Mouse (Mus musculus) embryonic facial prominence, embryonic 13.5 days (tissue): ENCODE results near the gene Ikzf1. TPM values are rescaled to one million over a fixed set of nuclear protein-coding genes. Genes with fewer than 3 reads are reported as not detected.

Source experiments
- ATAC-seq: fragments of 200-750 bp; cut with Nextera tagmentation; 2 replicates; pipeline ENCODE4 v1.8.0; 2017; ENCODE audit warnings: low read depth; ENCODE audit not compliant: insufficient number of reproducible peaks, insufficient read depth, low FRiP score, low TSS enrichment
- H3K27ac ChIP-seq: fragments of 300-500 bp; sonication (generic); 2 replicates; pipeline ENCODE4 v1.5.1; 2015; ENCODE audit warnings: moderate library complexity, mild to moderate bottlenecking, inconsistent platforms
- H3K27me3 ChIP-seq: fragments of 300-500 bp; sonication (generic); 2 replicates; pipeline ENCODE4 v1.6.1; 2015; ENCODE audit warnings: mild to moderate bottlenecking, inconsistent platforms
- H3K36me3 ChIP-seq: fragments of 300-500 bp; sonication (generic); 2 replicates; pipeline ENCODE4 v1.6.1; 2015; ENCODE audit warnings: mild to moderate bottlenecking, inconsistent platforms
- H3K4me1 ChIP-seq: fragments of 300-500 bp; sonication (generic); 2 replicates; pipeline ENCODE4 v1.6.1; 2015; ENCODE audit warnings: inconsistent platforms
- H3K4me2 ChIP-seq: fragments of 300-500 bp; sonication (generic); 2 replicates; pipeline ENCODE4 v1.6.1; 2015; ENCODE audit warnings: moderate library complexity, mild to moderate bottlenecking, inconsistent platforms
- H3K4me3 ChIP-seq: fragments of 300-500 bp; sonication (generic); 2 replicates; pipeline ENCODE4 v1.5.1; 2015; ENCODE audit warnings: mild to moderate bottlenecking, inconsistent platforms
- H3K9ac ChIP-seq: fragments of 300-500 bp; sonication (generic); 2 replicates; pipeline ENCODE4 v1.6.1; 2015; ENCODE audit warnings: mild to moderate bottlenecking, inconsistent platforms
- H3K9me3 ChIP-seq: fragments of 300-500 bp; sonication (generic); 2 replicates; pipeline ENCODE4 v1.6.1; 2016; ENCODE audit warnings: inconsistent platforms
- WGBS: fragments of 180-500 bp; shearing (Covaris S2); methylation state at CpG from one replicate; pipeline ENCODE4 v1.1.7; 2015; ENCODE audit warnings: mixed read lengths; 5-methylcytosine and 5-hydroxymethylcytosine counted together
- polyA plus RNA-seq: library from polyadenylated mRNA; unstranded; fragments of >200 nt; fragmentation: Nextera tagmentation; extraction: Ambion mirVana; gene quantifications from 2 replicates; pipeline ENCODE4 v1.2.1, GENCODE M21; 2015

Ikzf1 gene
- polyA plus RNA-seq, 1 experiment from 2014 or later = 1.8 TPM

GRCm38 (mm10) chr11:11744222-11744621 is 59.4 kb downstream of the Ikzf1 start:
- WGBS = 46% methylated on average over 1 of the region's 1 CpGs
- no peaks in the 10 kb centered on the region for H3K27me3 ChIP-seq
- no peaks in the 10 kb centered on the region for H3K9me3 ChIP-seq
- H3K27ac ChIP-seq = no peak overlapping the region
- ATAC-seq = no peak
- no peak overlapping the region for H3K4me3 ChIP-seq
- H3K4me1 ChIP-seq = no peaks in the 10 kb centered on the region
- no peaks in the 10 kb centered on the region for H3K36me3 ChIP-seq
- H3K4me2 ChIP-seq = no peak overlapping the region
- H3K9ac ChIP-seq = no peak overlapping the region

- Histone ChIP-seq H3K4me3 (no peak overlapping the region), H3K36me3 (no peaks in the 10 kb centered on the region), H3K27ac (no peak overlapping the region), H3K4me1 (no peaks in the 10 kb centered on the region), H3K9ac (no peak overlapping the region), H3K9me3 (no peaks in the 10 kb centered on the region), H3K4me2 (no peak overlapping the region), H3K27me3 (no peaks in the 10 kb centered on the region)
- 87% methylated on average over 5 of the region's 5 CpGs for whole genome bisulfite sequencing
- ATAC-seq = no peak
Observed at GRCm38 (mm10) chr11:11751091-11751490, 66.3 kb downstream of the Ikzf1 start.

GRCm38 (mm10) chr11:11752859-11753258 is 68.1 kb downstream of the Ikzf1 start:
- ATAC-seq = no peak
- Histone ChIP-seq H3K27me3 (no peaks in the 10 kb centered on the region), H3K4me2 (no peak overlapping the region), H3K4me1 (no peaks in the 10 kb centered on the region), H3K36me3 (no peaks in the 10 kb centered on the region), H3K4me3 (no peak overlapping the region), H3K27ac (no peak overlapping the region), H3K9ac (no peak overlapping the region), H3K9me3 (no peaks in the 10 kb centered on the region)
- 82% methylated on average over 5 of the region's 5 CpGs for WGBS

GRCm38 (mm10) chr11:11758121-11758520 is 73.3 kb downstream of the Ikzf1 start:
- Histone ChIP-seq H3K9me3 (no peaks in the 10 kb centered on the region), H3K27me3 (no peaks in the 10 kb centered on the region), H3K27ac (no peak overlapping the region), H3K9ac (no peak overlapping the region), H3K4me2 (no peak overlapping the region), H3K4me1 (no peaks in the 10 kb centered on the region), H3K36me3 (no peaks in the 10 kb centered on the region), H3K4me3 (no peak overlapping the region)
- ATAC-seq = no peak
- WGBS = 66% methylated on average over 6 of the region's 6 CpGs

GRCm38 (mm10) chr11:11758883-11759282 is 74.1 kb downstream of the Ikzf1 start:
- H3K4me1 ChIP-seq = no peaks in the 10 kb centered on the region
- no peaks in the 10 kb centered on the region for H3K9me3 ChIP-seq
- H3K4me2 ChIP-seq = no peak overlapping the region
- no peaks in the 10 kb centered on the region for H3K27me3 ChIP-seq
- H3K27ac ChIP-seq = no peak overlapping the region
- H3K4me3 ChIP-seq = no peak overlapping the region
- H3K36me3 ChIP-seq = no peaks in the 10 kb centered on the region
- no peak for ATAC-seq
- WGBS = 79% methylated on average over 1 of the region's 1 CpGs
- H3K9ac ChIP-seq = no peak overlapping the region

GRCm38 (mm10) chr11:11763211-11763666 is 78.4 kb downstream of the Ikzf1 start:
- Histone ChIP-seq H3K4me3 (no peak overlapping the region), H3K4me2 (no peak overlapping the region), H3K27me3 (no peaks in the 10 kb centered on the region), H3K36me3 (no peaks in the 10 kb centered on the region), H3K9me3 (no peaks in the 10 kb centered on the region), H3K27ac (no peak overlapping the region), H3K4me1 (no peaks in the 10 kb centered on the region), H3K9ac (no peak overlapping the region)
- whole genome bisulfite sequencing = 64% methylated on average over 4 of the region's 4 CpGs
- ATAC-seq = no peak

- Histone ChIP-seq H3K9ac (no peak overlapping the region), H3K27me3 (no peaks in the 10 kb centered on the region)
- WGBS = 67% methylated on average over 1 of the region's 1 CpGs
Observed at GRCm38 (mm10) chr11:11765414-11765813, 80.6 kb downstream of the Ikzf1 start.

GRCm38 (mm10) chr11:11766105-11766504 is 81.3 kb downstream of the Ikzf1 start:
- no peak for ATAC-seq
- no peaks in the 10 kb centered on the region for H3K27me3 ChIP-seq
- H3K9me3 ChIP-seq = no peaks in the 10 kb centered on the region
- no peak overlapping the region for H3K9ac ChIP-seq
- no peak overlapping the region for H3K4me3 ChIP-seq
- no peak overlapping the region for H3K27ac ChIP-seq
- H3K36me3 ChIP-seq = no peaks in the 10 kb centered on the region
- WGBS = 79% methylated on average over 1 of the region's 1 CpGs
- no peaks in the 10 kb centered on the region for H3K4me1 ChIP-seq
- no peak overlapping the region for H3K4me2 ChIP-seq

More at GRCm38 (mm10) chr11:11765414-11765813, 80.6 kb downstream of the Ikzf1 start:
- Histone ChIP-seq H3K4me1 (no peaks in the 10 kb centered on the region), H3K36me3 (no peaks in the 10 kb centered on the region), H3K4me2 (no peak overlapping the region), H3K9me3 (no peaks in the 10 kb centered on the region), H3K4me3 (no peak overlapping the region), H3K27ac (no peak overlapping the region)
- no peak for ATAC-seq

- no peaks in the 10 kb centered on the region for H3K9me3 ChIP-seq
- no peaks in the 10 kb centered on the region for H3K36me3 ChIP-seq
- no peak overlapping the region for H3K9ac ChIP-seq
- H3K27me3 ChIP-seq = no peaks in the 10 kb centered on the region
- no peak overlapping the region for H3K27ac ChIP-seq
- no peaks in the 10 kb centered on the region for H3K4me1 ChIP-seq
- no peak for ATAC-seq
- no peak overlapping the region for H3K4me3 ChIP-seq
- H3K4me2 ChIP-seq = no peak overlapping the region
Observed at GRCm38 (mm10) chr11:11766736-11767135, 81.9 kb downstream of the Ikzf1 start.

GRCm38 (mm10) chr11:11768057-11768456 is 83.3 kb downstream of the Ikzf1 start:
- 82% methylated on average over 2 of the region's 2 CpGs for WGBS
- Histone ChIP-seq H3K27ac (no peak overlapping the region), H3K4me3 (no peak overlapping the region), H3K4me2 (no peak overlapping the region), H3K9me3 (no peaks in the 10 kb centered on the region), H3K36me3 (no peaks in the 10 kb centered on the region), H3K4me1 (no peaks in the 10 kb centered on the region), H3K9ac (no peak overlapping the region), H3K27me3 (no peaks in the 10 kb centered on the region)
- ATAC-seq = no peak

- Histone ChIP-seq H3K27me3 (no peaks in the 10 kb centered on the region), H3K36me3 (no peaks in the 10 kb centered on the region), H3K9me3 (no peaks in the 10 kb centered on the region), H3K9ac (no peak overlapping the region), H3K4me1 (no peaks in the 10 kb centered on the region), H3K4me3 (no peak overlapping the region), H3K4me2 (no peak overlapping the region), H3K27ac (no peak overlapping the region)
- no peak for ATAC-seq
- 91% methylated on average over 20 of the region's 20 CpGs for WGBS
Observed at GRCm38 (mm10) chr11:11769281-11769680, 84.5 kb downstream of the Ikzf1 start.

GRCm38 (mm10) chr11:11770691-11771090 is 85.9 kb downstream of the Ikzf1 start:
- no peaks in the 10 kb centered on the region for H3K4me1 ChIP-seq
- no peak overlapping the region for H3K4me3 ChIP-seq
- no peak overlapping the region for H3K9ac ChIP-seq
- no peaks in the 10 kb centered on the region for H3K27me3 ChIP-seq
- no peak for ATAC-seq
- no peak overlapping the region for H3K4me2 ChIP-seq
- no peaks in the 10 kb centered on the region for H3K36me3 ChIP-seq
- no peaks in the 10 kb centered on the region for H3K9me3 ChIP-seq
- H3K27ac ChIP-seq = no peak overlapping the region
- WGBS = 90% methylated on average over 3 of the region's 3 CpGs

GRCm38 (mm10) chr11:11772196-11772595 is 87.4 kb downstream of the Ikzf1 start:
- no peaks in the 10 kb centered on the region for H3K27me3 ChIP-seq
- no peaks in the 10 kb centered on the region for H3K9me3 ChIP-seq
- H3K9ac ChIP-seq = no peak overlapping the region
- H3K4me1 ChIP-seq = no peaks in the 10 kb centered on the region
- no peak overlapping the region for H3K4me3 ChIP-seq
- no peaks in the 10 kb centered on the region for H3K36me3 ChIP-seq
- ATAC-seq = no peak
- H3K4me2 ChIP-seq = no peak overlapping the region
- H3K27ac ChIP-seq = no peak overlapping the region
- 94% methylated on average over 4 of the region's 4 CpGs for whole genome bisulfite sequencing
